8 mouse cellular contexts compared by ENCODE assay signal in the genomic region with DNA sequence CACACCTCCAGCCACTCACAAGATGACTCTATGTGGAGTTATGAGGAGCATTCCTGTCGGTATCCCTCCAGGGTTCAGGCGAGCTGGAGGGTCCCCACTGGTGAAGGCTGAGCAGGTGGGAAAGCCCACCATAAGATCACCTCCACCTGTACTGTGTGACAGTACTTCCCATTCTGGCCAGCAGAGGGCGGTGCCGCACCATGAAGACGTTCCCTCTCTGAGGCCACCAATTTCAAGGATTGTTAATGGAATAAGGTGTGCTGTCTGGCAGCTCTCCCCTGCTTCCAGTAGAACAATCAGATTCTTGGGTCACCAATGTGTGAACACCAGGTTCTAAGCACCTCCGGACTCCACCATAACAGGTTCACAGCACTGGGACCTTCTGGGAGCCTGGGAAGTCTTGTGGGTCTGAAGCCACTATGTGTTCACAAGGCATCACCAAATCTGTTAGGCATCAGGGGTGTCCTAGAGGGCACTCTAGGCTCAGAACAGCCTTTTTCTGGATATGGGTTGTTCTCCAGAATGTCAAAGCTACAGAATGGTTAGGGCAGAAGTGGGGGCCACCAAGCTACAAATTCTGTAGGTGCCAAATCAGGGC. TPM values are rescaled to one million over a fixed set of nuclear protein-coding genes. Genes with fewer than 3 reads are reported as not detected.
DNase-seq lines count a peak whose midpoint lies in the region; ATAC-seq lines count a peak whose summit lies in the region.

No protein-coding gene starts in this region.

- peaks cover 11% of the 10 kb centered on the region for H3K4me1 ChIP-seq in forebrain, embryonic 16.5 days (replicated peaks; ENCODE audit: control insufficient read depth, insufficient read depth, low read length)
- H3K4me1 ChIP-seq in hindbrain, embryonic 10.5 days (replicated peaks) = peaks cover 27% of the 10 kb centered on the region

- 5% methylated on average over 6 of the region's 6 CpGs for WGBS in forebrain, embryonic 16.5 days
- WGBS in hindbrain, embryonic 10.5 days = 5% methylated on average over 6 of the region's 6 CpGs

- peaks cover 5% of the 10 kb centered on the region; the same call in 1 of the 2 replicates for H3K27me3 ChIP-seq in forebrain, embryonic 16.5 days (replicated peaks; ENCODE audit: control insufficient read depth, insufficient read depth, low read length)
- peaks cover 51% of the 10 kb centered on the region for H3K27me3 ChIP-seq in hindbrain, embryonic 10.5 days (ENCODE audit: insufficient read depth, poor library complexity, severe bottlenecking)

- H3K4me2 ChIP-seq in forebrain, embryonic 16.5 days (ENCODE audit: low read length) = no peak overlapping the region

- peak; percentile 76 for ATAC-seq in forebrain, embryonic 16.5 days

- H3K4me3 ChIP-seq in forebrain, embryonic 16.5 days (replicated peaks; ENCODE audit: low read length) = no peak overlapping the region
- H3K4me3 ChIP-seq in hindbrain, embryonic 10.5 days = no peak overlapping the region

- H3K36me3 ChIP-seq in forebrain, embryonic 16.5 days (ENCODE audit: control insufficient read depth, insufficient read depth) = no peaks in the 10 kb centered on the region
- H3K36me3 ChIP-seq in hindbrain, embryonic 10.5 days = no peaks in the 10 kb centered on the region

- DNase-seq in Muller cell, postnatal 12 days (ENCODE audit: inconsistent ontology term) = peak; percentile 69
- DNase-seq in cerebellum, adult 11-12 months = peak; percentile 66
- peak; percentile 84 for DNase-seq in hindbrain, embryonic 10.5 days (ENCODE audit: low spot score)
- peak; percentile 71 for DNase-seq in layer of hippocampus, adult 9-10 months (ENCODE audit: low spot score)
- peak; percentile 83 for DNase-seq in lung, postnatal 10 days
- peak; percentile 80 for DNase-seq in retina, postnatal 1 day
- DNase-seq in thymus, postnatal 4 days = peak; percentile 92

- H3K27ac ChIP-seq in forebrain, embryonic 16.5 days (ENCODE audit: low read length) = no peak overlapping the region
- H3K27ac ChIP-seq in hindbrain, embryonic 10.5 days = no peak overlapping the region

- H3K9ac ChIP-seq in forebrain, embryonic 16.5 days (replicated peaks; ENCODE audit: low read depth, low read length) = no peak overlapping the region

- no peaks in the 10 kb centered on the region for H3K9me3 ChIP-seq in forebrain, embryonic 16.5 days (ENCODE audit: control insufficient read depth, low read length)
- no peaks in the 10 kb centered on the region for H3K9me3 ChIP-seq in hindbrain, embryonic 10.5 days

RNA-seq across cellular contexts. Expression of a gene that starts 49.4 kb away (rescaled TPM):
- 2.7 and 3.0 TPM in 2 replicates for polyA plus RNA-seq in forebrain, embryonic 16.5 days (2015; fragmentation: Nextera tagmentation; extraction: Ambion mirVana)
- polyA plus RNA-seq in hindbrain, embryonic 10.5 days (2016; fragmentation: Nextera tagmentation; extraction: Ambion mirVana) = 15.9 and 16.6 TPM in 2 replicates
